Mouse (Mus musculus): ENCODE data around the gene BC053393. TPM values are rescaled to one million over a fixed set of nuclear protein-coding genes. Genes with fewer than 3 reads are reported as not detected.

Gene BC053393
- polyA plus RNA-seq, 1 experiment = not detected

- TF ChIP-seq POLR2A (IDR thresholded peaks at IDR 0.05; ENCODE audit: borderline replicate concordance, control insufficient read depth, low read depth, low read length) = no peak
- TF ChIP-seq CTCF (IDR thresholded peaks at IDR 0.05; ENCODE audit: control insufficient read depth, insufficient read depth, low read length) = no peak
- no peak overlapping the region for H3K4me3 ChIP-seq (replicated peaks; ENCODE audit: control insufficient read depth, low read depth, low read length)
- 68% methylated on average over 1 of the region's 1 CpGs for WGBS
- H3K4me1 ChIP-seq (ENCODE audit: control insufficient read depth, insufficient read depth, low read length) = no peaks in the 10 kb centered on the region
- H3K27ac ChIP-seq (ENCODE audit: control insufficient read depth, insufficient read depth, low read depth, low read length, poor library complexity) = no peak overlapping the region
Observed at GRCm38 (mm10) chr11:46564671-46565070, 6.7 kb upstream of the BC053393 start.

- WGBS = 83% methylated on average over 2 of the region's 2 CpGs
- Histone ChIP-seq H3K27ac (ENCODE audit: control insufficient read depth, insufficient read depth, low read depth, low read length, poor library complexity) (no peak overlapping the region), H3K4me1 (ENCODE audit: control insufficient read depth, insufficient read depth, low read length) (no peaks in the 10 kb centered on the region), H3K4me3 (replicated peaks; ENCODE audit: control insufficient read depth, low read depth, low read length) (no peak overlapping the region)
- TF ChIP-seq CTCF (IDR thresholded peaks at IDR 0.05; ENCODE audit: control insufficient read depth, insufficient read depth, low read length) = no peak
- no peak for TF ChIP-seq POLR2A (IDR thresholded peaks at IDR 0.05; ENCODE audit: borderline replicate concordance, control insufficient read depth, low read depth, low read length)
Observed at GRCm38 (mm10) chr11:46565967-46566366, 5.4 kb upstream of the BC053393 start.

GRCm38 (mm10) chr11:46569107-46569506 is 2.2 kb upstream of the BC053393 start:
- Histone ChIP-seq H3K27ac (ENCODE audit: control insufficient read depth, insufficient read depth, low read depth, low read length, poor library complexity) (no peak overlapping the region), H3K4me1 (ENCODE audit: control insufficient read depth, insufficient read depth, low read length) (no peaks in the 10 kb centered on the region), H3K4me3 (replicated peaks; ENCODE audit: control insufficient read depth, low read depth, low read length) (no peak overlapping the region)
- TF ChIP-seq POLR2A (IDR thresholded peaks at IDR 0.05; ENCODE audit: borderline replicate concordance, control insufficient read depth, low read depth, low read length) (no peak), CTCF (IDR thresholded peaks at IDR 0.05; ENCODE audit: control insufficient read depth, insufficient read depth, low read length) (no peak)
- WGBS = 72% methylated on average over 1 of the region's 1 CpGs

GRCm38 (mm10) chr11:46578771-46579281 is 7.5 kb downstream of the BC053393 start:
- H3K27ac ChIP-seq (ENCODE audit: control insufficient read depth, insufficient read depth, low read depth, low read length, poor library complexity) = no peak overlapping the region
- no peak overlapping the region for H3K4me3 ChIP-seq (replicated peaks; ENCODE audit: control insufficient read depth, low read depth, low read length)
- no peaks in the 10 kb centered on the region for H3K4me1 ChIP-seq (ENCODE audit: control insufficient read depth, insufficient read depth, low read length)
- no peak for TF ChIP-seq POLR2A (IDR thresholded peaks at IDR 0.05; ENCODE audit: borderline replicate concordance, control insufficient read depth, low read depth, low read length)
- no peak for TF ChIP-seq CTCF (IDR thresholded peaks at IDR 0.05; ENCODE audit: control insufficient read depth, insufficient read depth, low read length)
- 60% methylated on average over 5 of the region's 5 CpGs for WGBS

- WGBS = 79% methylated on average over 3 of the region's 3 CpGs
- no peaks in the 10 kb centered on the region for H3K4me1 ChIP-seq (ENCODE audit: control insufficient read depth, insufficient read depth, low read length)
- no peak overlapping the region for H3K4me3 ChIP-seq (replicated peaks; ENCODE audit: control insufficient read depth, low read depth, low read length)
- no peak overlapping the region for H3K27ac ChIP-seq (ENCODE audit: control insufficient read depth, insufficient read depth, low read depth, low read length, poor library complexity)
- TF ChIP-seq POLR2A (IDR thresholded peaks at IDR 0.05; ENCODE audit: borderline replicate concordance, control insufficient read depth, low read depth, low read length) = no peak
- no peak for TF ChIP-seq CTCF (IDR thresholded peaks at IDR 0.05; ENCODE audit: control insufficient read depth, insufficient read depth, low read length)
Observed at GRCm38 (mm10) chr11:46580428-46580827, 9.1 kb downstream of the BC053393 start.

- Histone ChIP-seq H3K4me1 (ENCODE audit: control insufficient read depth, insufficient read depth, low read length) (no peaks in the 10 kb centered on the region), H3K27ac (ENCODE audit: control insufficient read depth, insufficient read depth, low read depth, low read length, poor library complexity) (no peak overlapping the region), H3K4me3 (replicated peaks; ENCODE audit: control insufficient read depth, low read depth, low read length) (no peak overlapping the region)
- 80% methylated on average over 5 of the region's 5 CpGs for WGBS
- no peak for TF ChIP-seq CTCF (IDR thresholded peaks at IDR 0.05; ENCODE audit: control insufficient read depth, insufficient read depth, low read length)
- no peak for TF ChIP-seq POLR2A (IDR thresholded peaks at IDR 0.05; ENCODE audit: borderline replicate concordance, control insufficient read depth, low read depth, low read length)
Observed at GRCm38 (mm10) chr11:46582741-46583140, 11.4 kb downstream of the BC053393 start.

- TF ChIP-seq POLR2A (IDR thresholded peaks at IDR 0.05; ENCODE audit: borderline replicate concordance, control insufficient read depth, low read depth, low read length) (no peak), CTCF (IDR thresholded peaks at IDR 0.05; ENCODE audit: control insufficient read depth, insufficient read depth, low read length) (no peak)
- Histone ChIP-seq H3K4me1 (ENCODE audit: control insufficient read depth, insufficient read depth, low read length) (no peaks in the 10 kb centered on the region), H3K27ac (ENCODE audit: control insufficient read depth, insufficient read depth, low read depth, low read length, poor library complexity) (no peak overlapping the region), H3K4me3 (replicated peaks; ENCODE audit: control insufficient read depth, low read depth, low read length) (no peak overlapping the region)
- WGBS = 82% methylated on average over 2 of the region's 2 CpGs
Observed at GRCm38 (mm10) chr11:46592416-46592815, 21.1 kb downstream of the BC053393 start.

- Histone ChIP-seq H3K4me1 (ENCODE audit: control insufficient read depth, insufficient read depth, low read length) (no peaks in the 10 kb centered on the region), H3K4me3 (replicated peaks; ENCODE audit: control insufficient read depth, low read depth, low read length) (no peak overlapping the region), H3K27ac (ENCODE audit: control insufficient read depth, insufficient read depth, low read depth, low read length, poor library complexity) (no peak overlapping the region)
- TF ChIP-seq POLR2A (IDR thresholded peaks at IDR 0.05; ENCODE audit: borderline replicate concordance, control insufficient read depth, low read depth, low read length) (no peak), CTCF (IDR thresholded peaks at IDR 0.05; ENCODE audit: control insufficient read depth, insufficient read depth, low read length) (no peak)
- WGBS = 82% methylated on average over 1 of the region's 1 CpGs
Observed at GRCm38 (mm10) chr11:46619929-46620328, 48.6 kb downstream of the BC053393 start.

All from bone marrow, adult 2 months (tissue).